Mouse (Mus musculus) megakaryocyte, embryonic 14.5 days (primary cell): Measurements from ENCODE around the gene Mapkap1. TPM values are rescaled to one million over a fixed set of nuclear protein-coding genes. Genes with fewer than 3 reads are reported as not detected.

Source experiments
- H3K27me3 ChIP-seq: replicated peaks from 2 replicates; pipeline ENCODE3; 2012; ENCODE audit warnings: inconsistent platforms
- H3K36me3 ChIP-seq: replicated peaks from 2 replicates; pipeline ENCODE3; 2012; ENCODE audit warnings: low read length, inconsistent platforms, mixed read lengths
- H3K4me1 ChIP-seq: 2 replicates; pipeline ENCODE4 v1.6.1; 2012; ENCODE audit warnings: inconsistent platforms
- H3K4me3 ChIP-seq: replicated peaks from 2 replicates; pipeline ENCODE3; 2012; ENCODE audit warnings: moderate library complexity, mild to moderate bottlenecking, inconsistent platforms
- H3K9me3 ChIP-seq: 2 replicates; pipeline ENCODE4 v1.6.1; 2012; ENCODE audit warnings: inconsistent platforms
- FLI1 ChIP-seq: IDR thresholded peaks from 2 replicates; pipeline ENCODE4 v1.6.1; 2012; ENCODE audit warnings: low read length, inconsistent platforms, mixed read lengths
- GATA1 ChIP-seq: IDR thresholded peaks from 3 replicates; pipeline ENCODE4 v1.6.1; 2012; ENCODE audit warnings: mixed read lengths, low read length, inconsistent platforms, borderline replicate concordance
- polyA plus RNA-seq: library from polyadenylated mRNA; stranded (reverse); fragments of >175 nt; gene quantifications from 2 replicates; pipeline ENCODE4 v1.2.3, GENCODE M21; 2012; ENCODE audit warnings: low replicate concordance; ENCODE audit not compliant: insufficient read depth

The Mapkap1 gene
- polyA plus RNA-seq = 72.5 and 74.6 TPM in 2 replicates

- Histone ChIP-seq H3K36me3 (no peaks in the 10 kb centered on the region), H3K4me3 (peak within 1 kb of the TSS; percentile 99), H3K9me3 (no peaks in the 10 kb centered on the region), H3K27me3 (no peaks in the 10 kb centered on the region), H3K4me1 (peaks cover 55% of the 10 kb centered on the region)
- TF ChIP-seq FLI1 (no peak; the same call in 1 of the 2 replicates), GATA1 (no peak)
Measured at GRCm38 (mm10) chr2:34406601-34407464, at the start of gene Mapkap1. Gene Mapkap1, plus strand, starts transcription at chr2:34406771.

- peaks cover 22% of the 10 kb centered on the region for H3K4me1 ChIP-seq
- no peaks in the 10 kb centered on the region for H3K27me3 ChIP-seq
- no peak for TF ChIP-seq FLI1
- TF ChIP-seq GATA1 = no peak
- H3K36me3 ChIP-seq = no peaks in the 10 kb centered on the region
- H3K9me3 ChIP-seq = no peaks in the 10 kb centered on the region
- H3K4me3 ChIP-seq = no peak overlapping the region
Measured at GRCm38 (mm10) chr2:34363678-34364077, 42.9 kb upstream of the Mapkap1 start.

- Histone ChIP-seq H3K9me3 (no peaks in the 10 kb centered on the region), H3K4me3 (no peak overlapping the region), H3K36me3 (no peaks in the 10 kb centered on the region), H3K27me3 (peaks cover 12% of the 10 kb centered on the region), H3K4me1 (peaks cover 17% of the 10 kb centered on the region)
- TF ChIP-seq FLI1 (no peak), GATA1 (no peak)
Measured at GRCm38 (mm10) chr2:34367024-34367423, 39.5 kb upstream of the Mapkap1 start.

- H3K4me3 ChIP-seq = no peak overlapping the region
- no peaks in the 10 kb centered on the region for H3K9me3 ChIP-seq
- TF ChIP-seq FLI1 = no peak
- TF ChIP-seq GATA1 = no peak
- H3K36me3 ChIP-seq = no peaks in the 10 kb centered on the region
- H3K4me1 ChIP-seq = peaks cover 24% of the 10 kb centered on the region
- peaks cover 19% of the 10 kb centered on the region for H3K27me3 ChIP-seq
Measured at GRCm38 (mm10) chr2:34368396-34368795, 38.2 kb upstream of the Mapkap1 start.

- no peak for TF ChIP-seq FLI1
- TF ChIP-seq GATA1 = no peak
- Histone ChIP-seq H3K27me3 (peaks cover 23% of the 10 kb centered on the region), H3K9me3 (no peaks in the 10 kb centered on the region), H3K36me3 (no peaks in the 10 kb centered on the region), H3K4me3 (peak overlapping the region; percentile 99), H3K4me1 (peaks cover 27% of the 10 kb centered on the region)
Measured at GRCm38 (mm10) chr2:34370349-34370724, 36.2 kb upstream of the Mapkap1 start.

- Histone ChIP-seq H3K9me3 (no peaks in the 10 kb centered on the region), H3K27me3 (peaks cover 24% of the 10 kb centered on the region), H3K36me3 (no peaks in the 10 kb centered on the region), H3K4me3 (peak overlapping the region; percentile 99), H3K4me1 (peaks cover 27% of the 10 kb centered on the region)
- TF ChIP-seq GATA1 (no peak), FLI1 (no peak)
Measured at GRCm38 (mm10) chr2:34370725-34371440, 35.7 kb upstream of the Mapkap1 start.

GRCm38 (mm10) chr2:34371441-34372304, 34.9 kb upstream of the Mapkap1 start:
- no peak for TF ChIP-seq GATA1
- no peak for TF ChIP-seq FLI1

GRCm38 (mm10) chr2:34372305-34373301, 34.0 kb upstream of the Mapkap1 start, which contains the start of gene Pbx3:
Gene Pbx3, minus strand, starts transcription at chr2:34373142.
- TF ChIP-seq GATA1 (no peak), FLI1 (no peak)
- peaks cover 27% of the 10 kb centered on the region for H3K27me3 ChIP-seq

More at GRCm38 (mm10) chr2:34371441-34372304, 34.9 kb upstream of the Mapkap1 start:
- Histone ChIP-seq H3K4me3 (peak overlapping the region; percentile 99), H3K36me3 (no peaks in the 10 kb centered on the region), H3K4me1 (peaks cover 27% of the 10 kb centered on the region), H3K9me3 (no peaks in the 10 kb centered on the region), H3K27me3 (peaks cover 27% of the 10 kb centered on the region)

More at GRCm38 (mm10) chr2:34372305-34373301, 34.0 kb upstream of the Mapkap1 start, which contains the start of gene Pbx3:
- peaks cover 27% of the 10 kb centered on the region for H3K4me1 ChIP-seq
- H3K9me3 ChIP-seq = no peaks in the 10 kb centered on the region
- no peaks in the 10 kb centered on the region for H3K36me3 ChIP-seq
- H3K4me3 ChIP-seq = peak within 1 kb of the TSS; percentile 99
